Mouse (Mus musculus) embryo, embryonic 11 days (tissue): ENCODE data around the gene Prkch.

Experiments used
- DNase-seq: peaks from one replicate; pipeline ENCODE4 v3.0.0-alpha.2; 2015

Prkch gene

DNA sequence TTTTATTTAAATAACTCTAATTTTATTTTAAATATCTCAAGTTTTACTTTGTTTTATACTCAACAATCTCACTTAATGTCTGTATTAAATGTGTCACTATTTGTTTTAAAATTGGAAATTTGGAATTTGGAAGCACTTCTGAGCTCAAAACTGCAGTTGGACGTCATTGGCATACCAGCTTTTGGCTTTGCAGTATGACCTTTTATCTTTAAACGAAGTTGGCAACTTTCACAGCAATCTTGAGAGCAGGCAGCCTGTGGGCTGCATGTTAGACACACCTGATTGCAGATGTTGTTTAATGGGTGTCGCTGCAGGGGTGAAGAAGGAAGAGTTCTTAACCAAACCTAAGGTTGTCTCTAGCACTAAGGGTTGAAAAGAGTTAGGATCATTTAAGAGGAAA lies 220.9 kb downstream of the Prkch start:
- DNase-seq, result no peak

DNA sequence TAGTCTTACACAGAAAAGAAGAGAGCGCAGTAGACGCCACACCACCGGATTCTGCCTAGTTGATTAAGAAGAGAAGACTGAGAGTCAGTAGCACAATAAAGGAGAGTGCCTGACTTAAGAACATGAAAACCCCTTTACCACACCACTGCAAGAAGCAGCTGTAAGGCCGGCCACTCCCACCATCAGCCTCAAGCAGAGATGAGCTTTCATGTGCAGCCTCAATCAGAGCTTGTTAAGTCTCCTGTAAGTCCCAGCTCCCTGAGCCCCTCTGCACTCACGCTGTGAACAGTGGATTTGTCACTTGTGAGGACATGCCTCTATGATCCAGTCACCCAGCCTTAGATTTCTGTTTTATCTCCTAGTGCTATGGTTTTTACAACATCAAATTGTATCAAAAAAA lies 221.4 kb downstream of the Prkch start:
- DNase-seq, result no peak

GRCm38 (mm10) chr12:73807228-73807627 lies 222.6 kb downstream of the Prkch start:
- DNase-seq, result no peak

DNA sequence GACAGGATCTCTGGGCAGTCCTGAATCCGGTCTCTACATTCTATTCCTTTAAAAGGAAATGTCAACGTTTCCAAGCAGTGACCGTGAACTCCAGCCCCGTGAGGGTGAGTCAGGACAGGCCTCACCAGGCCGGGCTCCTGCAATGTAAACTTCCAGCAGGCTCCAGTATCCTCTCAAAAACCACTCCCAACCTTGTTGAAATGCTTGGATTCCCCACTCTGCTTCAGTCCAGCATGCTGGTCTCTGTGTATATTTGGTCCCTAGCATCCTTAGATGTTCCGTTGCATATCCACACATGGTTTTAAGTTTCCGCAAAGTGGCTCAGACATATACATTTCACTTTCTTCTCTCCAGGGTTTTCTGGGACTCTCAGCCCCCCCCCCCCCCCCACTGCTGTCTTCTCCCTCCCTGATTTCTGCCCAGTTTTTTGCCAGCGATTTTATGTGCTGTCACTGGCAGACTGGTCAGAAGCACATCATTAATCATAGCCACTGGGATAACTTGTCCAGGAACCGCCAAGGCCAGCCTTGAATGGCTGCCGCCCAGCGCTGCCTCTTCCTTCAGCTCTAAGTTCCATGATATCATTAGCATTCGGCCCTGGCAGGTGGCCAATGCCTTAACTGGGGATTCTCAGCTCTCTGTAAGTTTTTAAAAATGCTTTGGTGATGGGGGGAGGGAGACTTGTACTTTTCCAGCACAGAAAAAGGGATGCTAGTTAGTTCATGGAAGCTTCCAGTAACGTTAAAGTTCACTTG lies 225.6 kb downstream of the Prkch start:
- DNase-seq, result peak; percentile 67

- no peak for DNase-seq
These were observed 226.3 kb downstream of the Prkch start for GRCm38 (mm10) chr12:73810903-73811302.

- DNase-seq, result no peak
These were observed 227.6 kb downstream of the Prkch start for GRCm38 (mm10) chr12:73812198-73812597.

DNA sequence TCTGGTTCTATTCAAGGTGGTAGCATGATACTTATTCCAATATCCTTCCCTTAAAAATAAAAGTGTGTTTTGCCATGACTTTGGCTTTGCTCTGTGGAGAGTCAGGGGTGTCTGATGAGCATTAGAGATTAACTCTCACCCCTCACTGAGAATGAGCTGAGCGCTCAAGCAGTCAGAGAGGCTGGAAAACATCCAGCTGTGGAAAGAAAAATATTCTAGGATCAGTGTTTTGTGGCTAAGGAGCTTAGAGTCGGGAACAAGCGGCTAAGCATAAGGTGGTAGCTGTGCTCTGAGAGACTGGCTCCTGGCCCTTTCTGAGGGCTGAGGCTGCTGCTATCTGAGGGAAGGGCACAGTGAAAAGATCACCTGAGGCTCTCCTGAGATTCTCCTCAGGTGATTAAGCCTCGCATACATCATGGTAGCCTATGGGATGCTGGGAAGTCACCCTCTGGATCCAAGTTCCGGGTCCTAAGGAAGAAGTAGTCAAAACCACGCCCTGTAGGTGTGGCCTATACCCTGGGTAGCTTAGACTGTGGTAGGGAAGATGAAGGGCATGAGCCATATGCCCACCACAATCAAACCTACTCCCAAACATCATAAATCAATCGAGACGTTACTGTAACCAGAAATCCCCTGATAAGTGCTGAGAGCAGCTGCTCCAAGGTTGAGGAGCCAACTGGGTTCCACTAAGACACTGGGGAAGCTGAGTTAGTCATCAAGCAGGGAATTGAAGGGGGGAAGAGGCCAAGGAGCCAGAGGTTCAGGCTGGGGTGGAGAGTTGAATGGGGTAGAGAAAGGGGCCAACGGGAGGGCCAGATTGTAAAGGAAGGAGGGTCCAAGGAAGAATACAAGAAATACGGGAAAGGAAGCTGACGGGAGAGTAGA lies 228.7 kb downstream of the Prkch start:
- no peak for DNase-seq

DNA sequence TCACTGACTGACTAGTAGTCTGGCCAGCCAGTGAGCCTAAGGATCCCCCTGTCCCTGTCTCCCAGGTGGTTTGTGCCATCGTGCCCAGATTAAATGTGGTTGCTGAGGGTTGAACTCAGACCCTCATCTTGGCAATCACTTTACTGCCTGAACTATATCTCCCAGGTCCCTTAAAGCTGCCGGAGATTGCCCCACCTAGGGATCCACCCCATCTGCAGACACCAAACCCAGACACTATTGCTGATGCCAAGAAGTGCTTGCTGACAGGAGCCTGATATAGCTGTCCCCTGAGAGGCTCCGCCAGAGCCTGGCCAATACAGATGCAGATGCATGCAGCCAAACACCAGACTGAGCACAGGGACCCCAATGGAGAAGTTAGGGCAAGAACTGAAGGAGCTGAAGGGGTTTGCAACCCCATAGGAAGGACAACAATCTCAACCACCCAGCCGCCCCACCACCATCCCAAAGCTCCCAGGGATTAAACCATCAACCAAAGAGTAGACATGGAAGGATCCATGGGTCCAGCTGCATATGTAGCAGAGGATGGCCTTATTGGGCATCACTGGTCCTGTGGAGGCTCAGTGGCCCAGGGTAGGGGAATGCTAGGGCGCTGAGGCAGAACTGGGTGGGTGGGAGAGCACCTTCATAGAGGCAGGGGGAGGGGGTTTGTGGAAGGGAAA lies 229.6 kb downstream of the Prkch start:
- DNase-seq, result no peak

- no peak for DNase-seq
These were observed 230.3 kb downstream of the Prkch start for GRCm38 (mm10) chr12:73814897-73815296.

DNA sequence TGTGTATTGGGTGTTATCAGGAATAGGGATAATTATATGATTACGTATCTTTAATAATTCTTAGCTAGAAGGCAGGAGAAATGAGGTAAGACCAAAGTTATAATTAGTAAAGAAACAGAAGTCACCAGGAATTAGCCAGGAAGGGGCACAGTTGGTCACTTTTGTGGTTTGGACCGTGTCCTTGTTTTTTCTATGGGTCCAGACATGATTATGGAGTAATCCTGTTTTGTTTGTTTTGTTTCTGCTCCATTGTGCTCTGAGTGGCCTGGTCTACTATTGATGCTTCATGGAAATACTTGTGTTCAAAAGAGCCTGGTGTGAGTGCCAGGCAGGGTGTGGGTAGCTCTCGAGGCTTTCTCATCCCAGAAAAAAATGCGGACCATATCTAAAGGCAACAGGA lies 230.9 kb downstream of the Prkch start:
- no peak for DNase-seq

GRCm38 (mm10) chr12:73815892-73816291 lies 231.3 kb downstream of the Prkch start:
- no peak for DNase-seq

DNA sequence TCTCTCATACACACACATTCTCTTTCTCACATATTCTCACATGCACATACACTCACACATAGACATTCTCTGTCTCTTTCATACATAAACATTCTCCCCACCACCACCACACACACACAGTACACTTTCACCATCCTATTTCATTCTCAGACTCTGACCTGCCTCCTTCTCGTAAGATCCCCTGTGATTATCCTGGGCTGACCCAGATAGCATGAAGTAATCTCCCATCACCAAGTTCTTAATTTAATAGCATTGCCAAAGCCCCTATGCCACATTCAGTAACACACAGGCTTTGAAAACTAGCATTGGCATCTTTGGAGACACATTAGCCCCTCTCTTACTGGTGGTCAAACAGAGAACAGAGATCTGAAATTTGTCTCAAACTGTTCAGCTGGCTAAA lies 232.3 kb downstream of the Prkch start:
- no peak for DNase-seq

- DNase-seq, result no peak
These were observed 234.2 kb downstream of the Prkch start for GRCm38 (mm10) chr12:73818801-73819200.

DNA sequence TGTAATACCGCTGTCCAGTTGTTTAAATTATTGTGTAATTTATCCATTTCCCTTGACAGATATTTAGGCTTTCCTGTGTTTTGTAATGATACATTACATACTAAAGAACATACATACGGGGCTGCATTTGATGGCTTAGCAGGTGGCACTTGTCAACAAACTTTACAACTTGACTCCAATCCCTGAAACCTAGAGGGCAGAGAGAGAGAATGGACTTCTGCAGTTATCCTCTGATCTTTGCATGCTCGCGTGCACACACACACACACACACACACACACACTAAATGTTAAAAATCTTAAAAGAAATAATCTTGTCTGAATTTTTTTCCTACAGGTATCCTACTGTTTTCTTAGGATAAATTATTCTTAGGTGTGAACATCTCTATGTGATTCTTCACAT lies 236.6 kb downstream of the Prkch start:
- no peak for DNase-seq

GRCm38 (mm10) chr12:73822331-73822730 lies 237.7 kb downstream of the Prkch start:
- DNase-seq, result no peak

GRCm38 (mm10) chr12:73824828-73825227 lies 240.2 kb downstream of the Prkch start:
- DNase-seq, result no peak
